Mouse (Mus musculus): ENCODE measurements around the gene Ccnd2. TPM values are rescaled to one million over a fixed set of nuclear protein-coding genes. Genes with fewer than 3 reads are reported as not detected.

Gene Ccnd2
- polyA plus RNA-seq, 1 experiment from 2014 or later: 932 TPM

GRCm38 (mm10) chr6:127162842-127163241 is 10.8 kb upstream of the Ccnd2 start:
- H3K9ac ChIP-seq (ENCODE audit: low read length): no peak overlapping the region
- peak; percentile 60; the same call in 1 of the 2 replicates for ATAC-seq (ENCODE audit: insufficient read depth, low FRiP score)
- no peaks in the 10 kb centered on the region for H3K9me3 ChIP-seq (replicated peaks; ENCODE audit: control insufficient read depth, low read length)
- no peaks in the 10 kb centered on the region for H3K4me1 ChIP-seq (ENCODE audit: control insufficient read depth, insufficient read depth, low read length)
- H3K36me3 ChIP-seq (ENCODE audit: control insufficient read depth, insufficient read depth, low read length): no peaks in the 10 kb centered on the region
- no peak overlapping the region for H3K27ac ChIP-seq (ENCODE audit: low read length)
- no peaks in the 10 kb centered on the region for H3K27me3 ChIP-seq (ENCODE audit: control insufficient read depth, insufficient read depth, low read length)
- 9% methylated on average over 6 of the region's 6 CpGs for whole genome bisulfite sequencing
- no peak overlapping the region for H3K4me2 ChIP-seq (ENCODE audit: low read depth, low read length)
- H3K4me3 ChIP-seq (replicated peaks; ENCODE audit: low read length): no peak overlapping the region

GRCm38 (mm10) chr6:127157321-127157720 is 5.3 kb upstream of the Ccnd2 start:
- WGBS: 50% methylated on average over 1 of the region's 1 CpGs
- H3K36me3 ChIP-seq (ENCODE audit: control insufficient read depth, insufficient read depth, low read length): no peaks in the 10 kb centered on the region
- H3K27me3 ChIP-seq (ENCODE audit: control insufficient read depth, insufficient read depth, low read length): 0 out of 2 replicates have a peak, but pooled peaks cover 3% of the 10 kb centered on the region
- no peak overlapping the region for H3K4me2 ChIP-seq (ENCODE audit: low read depth, low read length)
- ATAC-seq (ENCODE audit: insufficient read depth, low FRiP score): no peak
- no peaks in the 10 kb centered on the region for H3K9me3 ChIP-seq (replicated peaks; ENCODE audit: control insufficient read depth, low read length)
- no peak overlapping the region for H3K9ac ChIP-seq (ENCODE audit: low read length)
- no peak overlapping the region for H3K4me3 ChIP-seq (replicated peaks; ENCODE audit: low read length)
- peaks cover 15% of the 10 kb centered on the region for H3K4me1 ChIP-seq (ENCODE audit: control insufficient read depth, insufficient read depth, low read length)
- no peak overlapping the region for H3K27ac ChIP-seq (ENCODE audit: low read length)

GRCm38 (mm10) chr6:127155468-127155867 is 3.5 kb upstream of the Ccnd2 start:
- H3K4me2 ChIP-seq (ENCODE audit: low read depth, low read length): peak overlapping the region; percentile 96
- peak overlapping the region; percentile 78 for H3K9ac ChIP-seq (ENCODE audit: low read length)
- H3K9me3 ChIP-seq (replicated peaks; ENCODE audit: control insufficient read depth, low read length): no peaks in the 10 kb centered on the region
- WGBS: 1% methylated on average over 15 of the region's 15 CpGs
- peak overlapping the region; percentile 82 for H3K4me3 ChIP-seq (replicated peaks; ENCODE audit: low read length)
- H3K27me3 ChIP-seq (ENCODE audit: control insufficient read depth, insufficient read depth, low read length): 0 out of 2 replicates have a peak, but pooled peaks cover 3% of the 10 kb centered on the region
- ATAC-seq (ENCODE audit: insufficient read depth, low FRiP score): no peak
- H3K27ac ChIP-seq (ENCODE audit: low read length): peak overlapping the region; percentile 58
- H3K4me1 ChIP-seq (ENCODE audit: control insufficient read depth, insufficient read depth, low read length): peaks cover 23% of the 10 kb centered on the region
- no peaks in the 10 kb centered on the region for H3K36me3 ChIP-seq (ENCODE audit: control insufficient read depth, insufficient read depth, low read length)

GRCm38 (mm10) chr6:127154708-127155268 is 2.8 kb upstream of the Ccnd2 start:
- peak overlapping the region; percentile 82 for H3K4me3 ChIP-seq (replicated peaks; ENCODE audit: low read length)
- peak; percentile 38 for ATAC-seq (ENCODE audit: insufficient read depth, low FRiP score)
- WGBS: under 1% methylated on average over 33 of the region's 34 CpGs
- H3K4me1 ChIP-seq (ENCODE audit: control insufficient read depth, insufficient read depth, low read length): peaks cover 23% of the 10 kb centered on the region
- peak overlapping the region; percentile 97 for H3K27ac ChIP-seq (ENCODE audit: low read length)
- H3K9ac ChIP-seq (ENCODE audit: low read length): peak overlapping the region; percentile 78
- no peaks in the 10 kb centered on the region for H3K36me3 ChIP-seq (ENCODE audit: control insufficient read depth, insufficient read depth, low read length)
- H3K4me2 ChIP-seq (ENCODE audit: low read depth, low read length): peak overlapping the region; percentile 96
- no peaks in the 10 kb centered on the region for H3K9me3 ChIP-seq (replicated peaks; ENCODE audit: control insufficient read depth, low read length)
- 0 out of 2 replicates have a peak, but pooled peaks cover 3% of the 10 kb centered on the region for H3K27me3 ChIP-seq (ENCODE audit: control insufficient read depth, insufficient read depth, low read length)

- Histone ChIP-seq H3K9me3 (replicated peaks; ENCODE audit: control insufficient read depth, low read length) (no peaks in the 10 kb centered on the region), H3K27ac (ENCODE audit: low read length) (peak overlapping the region; percentile 97), H3K36me3 (ENCODE audit: control insufficient read depth, insufficient read depth, low read length) (no peaks in the 10 kb centered on the region), H3K4me3 (replicated peaks; ENCODE audit: low read length) (peak overlapping the region; percentile 82), H3K27me3 (ENCODE audit: control insufficient read depth, insufficient read depth, low read length) (0 out of 2 replicates have a peak, but pooled peaks cover 3% of the 10 kb centered on the region), H3K4me2 (ENCODE audit: low read depth, low read length) (peak overlapping the region; percentile 96), H3K9ac (ENCODE audit: low read length) (peak overlapping the region; percentile 78), H3K4me1 (ENCODE audit: control insufficient read depth, insufficient read depth, low read length) (peaks cover 23% of the 10 kb centered on the region)
- 2% methylated on average over 30 of the region's 30 CpGs for WGBS
- ATAC-seq (ENCODE audit: insufficient read depth, low FRiP score): no peak
Observed at GRCm38 (mm10) chr6:127153972-127154707, 2.1 kb upstream of the Ccnd2 start.

- peak overlapping the region; percentile 82 for H3K4me3 ChIP-seq (replicated peaks; ENCODE audit: low read length)
- H3K9me3 ChIP-seq (replicated peaks; ENCODE audit: control insufficient read depth, low read length): no peaks in the 10 kb centered on the region
- peaks cover 23% of the 10 kb centered on the region for H3K4me1 ChIP-seq (ENCODE audit: control insufficient read depth, insufficient read depth, low read length)
- H3K9ac ChIP-seq (ENCODE audit: low read length): peak overlapping the region; percentile 78
- WGBS: under 1% methylated on average over 28 of the region's 28 CpGs
- ATAC-seq (ENCODE audit: insufficient read depth, low FRiP score): peak; percentile 8; the same call in 1 of the 2 replicates
- H3K27ac ChIP-seq (ENCODE audit: low read length): peak overlapping the region; percentile 97
- peak overlapping the region; percentile 96 for H3K4me2 ChIP-seq (ENCODE audit: low read depth, low read length)
- no peaks in the 10 kb centered on the region for H3K36me3 ChIP-seq (ENCODE audit: control insufficient read depth, insufficient read depth, low read length)
- H3K27me3 ChIP-seq (ENCODE audit: control insufficient read depth, insufficient read depth, low read length): 0 out of 2 replicates have a peak, but pooled peaks cover 3% of the 10 kb centered on the region
Observed at GRCm38 (mm10) chr6:127153296-127153800, 1.4 kb upstream of the Ccnd2 start.

- Histone ChIP-seq H3K27me3 (ENCODE audit: control insufficient read depth, insufficient read depth, low read length) (no peaks in the 10 kb centered on the region), H3K27ac (ENCODE audit: low read length) (peak overlapping the region; percentile 97), H3K9ac (ENCODE audit: low read length) (peak overlapping the region; percentile 75), H3K9me3 (replicated peaks; ENCODE audit: control insufficient read depth, low read length) (no peaks in the 10 kb centered on the region), H3K4me2 (ENCODE audit: low read depth, low read length) (peak overlapping the region; percentile 96), H3K4me3 (replicated peaks; ENCODE audit: low read length) (peak overlapping the region; percentile 82), H3K36me3 (ENCODE audit: control insufficient read depth, insufficient read depth, low read length) (0 out of 2 replicates have a peak, but pooled peaks cover 3% of the 10 kb centered on the region), H3K4me1 (ENCODE audit: control insufficient read depth, insufficient read depth, low read length) (peaks cover 36% of the 10 kb centered on the region)
- peak; percentile 5; the same call in 1 of the 2 replicates for ATAC-seq (ENCODE audit: insufficient read depth, low FRiP score)
- WGBS: under 1% methylated on average over 29 of the region's 29 CpGs
Observed at GRCm38 (mm10) chr6:127151565-127152105, 358 bp downstream of the Ccnd2 start.

GRCm38 (mm10) chr6:127150663-127151564 is 1.1 kb downstream of the Ccnd2 start:
- peak; percentile 65 for ATAC-seq (ENCODE audit: insufficient read depth, low FRiP score)
- Histone ChIP-seq H3K27ac (ENCODE audit: low read length) (peak overlapping the region; percentile 97), H3K4me1 (ENCODE audit: control insufficient read depth, insufficient read depth, low read length) (peaks cover 43% of the 10 kb centered on the region), H3K27me3 (ENCODE audit: control insufficient read depth, insufficient read depth, low read length) (no peaks in the 10 kb centered on the region), H3K4me2 (ENCODE audit: low read depth, low read length) (peak overlapping the region; percentile 96), H3K9ac (ENCODE audit: low read length) (peak overlapping the region; percentile 92), H3K9me3 (replicated peaks; ENCODE audit: control insufficient read depth, low read length) (no peaks in the 10 kb centered on the region), H3K36me3 (ENCODE audit: control insufficient read depth, insufficient read depth, low read length) (0 out of 2 replicates have a peak, but pooled peaks cover 3% of the 10 kb centered on the region), H3K4me3 (replicated peaks; ENCODE audit: low read length) (peak overlapping the region; percentile 82)
- WGBS: under 1% methylated on average over 32 of the region's 34 CpGs

Measured in stomach, embryonic 16.5 days (tissue).